Mouse (Mus musculus) testis, adult 2 months (tissue): Measurements from ENCODE around the gene Atf6. TPM values are rescaled to one million over a fixed set of nuclear protein-coding genes. Genes with fewer than 3 reads are reported as not detected.

Source experiments
- H3K27ac ChIP-seq: fragments of 200-500 bp; 2 replicates; pipeline ENCODE4 v1.5.1; 2012; ENCODE audit warnings: low read depth, low read length; ENCODE audit not compliant: control insufficient read depth, insufficient read depth
- H3K27me3 ChIP-seq: fragments of 200-500 bp; 2 replicates; pipeline ENCODE4 v1.6.1; 2012; ENCODE audit warnings: mild to moderate bottlenecking, low read length, moderate library complexity; ENCODE audit not compliant: control insufficient read depth, insufficient read depth
- H3K36me3 ChIP-seq: fragments of 200-500 bp; 2 replicates; pipeline ENCODE4 v1.6.1; 2012; ENCODE audit warnings: mild to moderate bottlenecking, low read length; ENCODE audit not compliant: control insufficient read depth, insufficient read depth
- H3K4me1 ChIP-seq: fragments of 200-500 bp; 2 replicates; pipeline ENCODE4 v1.6.1; 2012; ENCODE audit warnings: low read length; ENCODE audit not compliant: control insufficient read depth, insufficient read depth
- H3K4me3 ChIP-seq: fragments of 200-500 bp; 2 replicates; pipeline ENCODE4 v1.5.1; 2012; ENCODE audit warnings: low read depth, mild to moderate bottlenecking, low read length, moderate library complexity, mixed read lengths; ENCODE audit not compliant: control insufficient read depth
- CTCF ChIP-seq: fragments of 200-500 bp; IDR thresholded peaks from 2 replicates; pipeline ENCODE4 v1.5.1; 2012; ENCODE audit warnings: low read depth, mild to moderate bottlenecking, inconsistent platforms, low read length, moderate library complexity; ENCODE audit not compliant: control insufficient read depth, insufficient read depth, insufficient replicate concordance
- POLR2A ChIP-seq: fragments of 200-500 bp; IDR thresholded peaks from 2 replicates; pipeline ENCODE4 v1.6.1; 2012; ENCODE audit warnings: low read depth, mild to moderate bottlenecking, inconsistent platforms, low read length, moderate library complexity; ENCODE audit not compliant: control insufficient read depth
- polyA plus RNA-seq: library from polyadenylated mRNA; depleted of rRNA; stranded (reverse); fragments of >200 nt; gene quantifications from 2 replicates; pipeline ENCODE4 v1.2.3, GENCODE M21; 2012

Atf6 gene
- polyA plus RNA-seq, 1 experiment: 6.3 TPM

DNA sequence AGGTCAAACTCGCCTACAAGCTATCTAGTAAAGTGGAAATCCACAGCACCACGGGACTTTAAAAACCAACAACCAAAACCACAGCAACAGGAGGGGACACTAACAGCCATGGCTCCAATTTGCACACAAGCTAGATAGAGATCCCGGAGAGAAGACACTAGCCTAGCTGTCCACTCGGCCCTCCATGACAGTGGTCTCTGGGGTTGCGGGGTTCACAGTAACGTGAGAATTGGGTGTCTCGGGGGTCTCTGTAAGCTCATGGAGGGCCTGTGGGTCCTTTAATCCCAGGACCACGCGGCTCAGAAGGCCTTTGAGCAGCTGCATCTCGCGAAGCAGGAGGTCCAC lies 39.5 kb upstream of the Atf6 start:
- no peak overlapping the region; the same call in 1 of the 2 replicates for H3K4me3 ChIP-seq
- H3K36me3 ChIP-seq: no peaks in the 10 kb centered on the region
- peaks cover 14% of the 10 kb centered on the region for H3K4me1 ChIP-seq
- no peaks in the 10 kb centered on the region; the same call in 1 of the 2 replicates for H3K27me3 ChIP-seq
- no peak overlapping the region for H3K27ac ChIP-seq
- TF ChIP-seq POLR2A: no peak
- no peak for TF ChIP-seq CTCF

DNA sequence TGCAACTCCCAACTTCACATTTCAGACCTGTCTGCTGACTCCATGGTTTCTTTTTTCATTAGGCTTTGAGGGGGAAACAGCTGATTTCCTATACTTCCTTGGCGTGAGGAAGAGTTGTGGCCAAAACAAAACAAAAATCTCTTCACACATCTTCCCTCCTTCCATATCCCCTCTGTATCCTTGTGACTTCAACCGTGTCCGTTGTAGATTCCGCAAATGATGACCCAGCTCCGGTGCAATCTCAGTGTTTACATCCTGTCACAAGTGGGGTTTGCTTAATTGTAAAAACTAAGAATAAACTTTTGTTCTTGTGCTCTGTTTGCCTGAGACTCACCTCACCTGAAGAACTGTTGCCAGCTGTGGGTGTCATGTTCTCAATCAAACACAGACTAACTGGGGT lies 35.9 kb upstream of the Atf6 start:
- Histone ChIP-seq H3K36me3 (no peaks in the 10 kb centered on the region), H3K27ac (no peak overlapping the region), H3K27me3 (no peaks in the 10 kb centered on the region; the same call in 1 of the 2 replicates), H3K4me3 (no peak overlapping the region), H3K4me1 (peaks cover 12% of the 10 kb centered on the region)
- no peak for TF ChIP-seq POLR2A
- no peak for TF ChIP-seq CTCF

DNA sequence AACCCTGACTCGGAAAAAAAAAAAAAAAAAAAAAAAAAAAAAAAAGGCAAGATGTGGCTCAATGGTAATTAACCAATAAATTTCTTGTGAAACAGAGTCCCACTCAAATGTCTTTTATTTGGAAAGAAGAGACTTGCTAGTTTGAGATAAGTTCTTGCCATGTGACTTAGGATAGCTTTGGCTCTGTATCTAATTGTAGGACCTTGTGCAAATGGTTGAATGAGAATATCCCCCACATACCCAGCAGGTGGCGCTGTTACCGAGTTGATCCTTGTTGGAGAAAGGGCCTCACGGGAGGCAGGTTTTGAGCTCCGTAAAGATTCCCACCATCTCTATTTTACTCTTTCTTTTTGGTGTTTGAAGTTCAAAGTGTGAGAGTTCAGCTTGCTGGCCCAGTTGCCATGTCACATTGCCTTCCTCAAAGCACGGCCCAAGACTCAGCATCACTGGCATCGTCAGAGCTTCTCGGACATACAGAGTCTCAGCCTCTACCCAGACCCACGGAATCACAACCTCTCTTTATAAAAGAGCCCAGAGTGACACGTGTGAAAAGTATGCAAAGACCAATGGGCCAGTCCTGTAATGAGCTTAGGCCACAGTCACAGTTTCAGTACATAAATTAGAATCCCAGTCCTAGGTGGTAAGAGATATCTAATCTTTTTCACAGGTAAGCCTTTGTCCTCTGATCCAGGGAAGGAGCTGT lies 34.1 kb upstream of the Atf6 start:
- H3K27ac ChIP-seq: no peak overlapping the region
- TF ChIP-seq CTCF (peak; percentile 84; the same call in 1 of the 2 replicates), POLR2A (no peak)
- H3K4me3 ChIP-seq: peak overlapping the region; percentile 43; the same call in 1 of the 2 replicates
- no peaks in the 10 kb centered on the region for H3K27me3 ChIP-seq
- no peaks in the 10 kb centered on the region for H3K36me3 ChIP-seq
- peaks cover 3% of the 10 kb centered on the region for H3K4me1 ChIP-seq

DNA sequence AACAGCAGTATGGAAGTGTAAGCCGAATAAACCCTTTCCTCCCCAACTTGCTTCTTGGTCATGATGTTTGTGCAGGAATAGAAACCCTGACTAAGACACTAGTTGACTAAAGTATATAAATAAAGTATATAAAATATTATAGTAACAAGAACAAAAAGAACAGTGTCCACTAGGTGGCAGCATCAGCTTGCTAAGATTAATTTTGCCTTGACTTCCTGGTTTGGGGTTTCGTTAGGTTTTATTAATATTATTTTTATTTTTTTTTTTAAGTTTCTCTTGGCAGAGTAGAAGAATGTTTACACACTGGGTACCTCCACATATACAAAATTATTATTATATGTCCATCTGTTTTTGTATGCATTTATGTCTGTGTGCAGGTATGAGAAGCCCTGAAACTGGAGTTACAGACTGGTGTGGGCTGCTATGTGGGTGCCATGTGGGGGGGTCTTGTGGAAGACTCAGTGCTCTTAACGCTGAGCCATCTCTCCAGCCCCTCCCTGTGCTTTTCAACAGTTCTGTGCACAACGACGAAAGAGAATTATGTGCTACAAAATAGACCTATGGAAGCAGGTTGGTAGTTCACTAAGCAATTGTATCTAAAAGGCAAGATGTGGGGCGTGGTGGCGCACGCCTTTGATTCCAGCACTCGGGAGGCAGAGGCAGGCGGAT lies 33.4 kb upstream of the Atf6 start:
- no peak for TF ChIP-seq CTCF
- Histone ChIP-seq H3K36me3 (no peaks in the 10 kb centered on the region), H3K27ac (no peak overlapping the region), H3K4me1 (peaks cover 3% of the 10 kb centered on the region), H3K27me3 (no peaks in the 10 kb centered on the region), H3K4me3 (no peak overlapping the region; the same call in 1 of the 2 replicates)

DNA sequence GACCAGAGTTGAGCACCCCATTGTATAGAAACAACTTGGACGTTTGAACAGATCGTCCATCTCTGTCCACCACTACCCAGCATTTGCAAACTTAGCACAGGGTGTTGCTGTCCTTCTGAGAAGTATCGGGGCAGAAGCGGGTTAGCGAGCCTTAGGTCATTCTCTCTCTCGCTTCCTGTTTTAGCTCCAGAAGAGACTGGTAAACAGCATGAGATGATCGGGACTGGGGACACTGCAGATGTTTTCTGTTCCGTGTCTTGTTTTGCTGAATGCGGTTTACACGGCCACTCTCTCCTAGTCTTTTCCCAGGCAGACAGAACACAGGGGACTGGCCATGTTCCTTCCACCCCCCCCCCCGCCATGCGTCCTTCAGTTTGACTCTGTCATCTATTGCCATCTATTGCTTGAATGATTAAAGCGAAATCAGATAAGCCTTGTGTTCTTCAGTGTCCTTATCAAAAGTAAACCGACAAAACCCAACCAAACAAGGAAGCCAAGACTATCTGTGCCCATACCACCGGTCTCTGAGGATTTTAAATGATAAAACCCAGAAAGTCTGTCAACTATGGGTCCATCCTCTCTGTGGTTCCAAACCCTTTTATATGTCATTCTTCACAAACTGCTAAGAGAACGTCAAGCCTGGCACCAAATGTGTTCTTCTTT lies 31.0 kb upstream of the Atf6 start:
- H3K27me3 ChIP-seq: no peaks in the 10 kb centered on the region
- peaks cover 3% of the 10 kb centered on the region for H3K4me1 ChIP-seq
- H3K36me3 ChIP-seq: no peaks in the 10 kb centered on the region
- H3K4me3 ChIP-seq: peak overlapping the region; percentile 52
- no peak for TF ChIP-seq CTCF
- TF ChIP-seq POLR2A: no peak
- no peak overlapping the region for H3K27ac ChIP-seq

DNA sequence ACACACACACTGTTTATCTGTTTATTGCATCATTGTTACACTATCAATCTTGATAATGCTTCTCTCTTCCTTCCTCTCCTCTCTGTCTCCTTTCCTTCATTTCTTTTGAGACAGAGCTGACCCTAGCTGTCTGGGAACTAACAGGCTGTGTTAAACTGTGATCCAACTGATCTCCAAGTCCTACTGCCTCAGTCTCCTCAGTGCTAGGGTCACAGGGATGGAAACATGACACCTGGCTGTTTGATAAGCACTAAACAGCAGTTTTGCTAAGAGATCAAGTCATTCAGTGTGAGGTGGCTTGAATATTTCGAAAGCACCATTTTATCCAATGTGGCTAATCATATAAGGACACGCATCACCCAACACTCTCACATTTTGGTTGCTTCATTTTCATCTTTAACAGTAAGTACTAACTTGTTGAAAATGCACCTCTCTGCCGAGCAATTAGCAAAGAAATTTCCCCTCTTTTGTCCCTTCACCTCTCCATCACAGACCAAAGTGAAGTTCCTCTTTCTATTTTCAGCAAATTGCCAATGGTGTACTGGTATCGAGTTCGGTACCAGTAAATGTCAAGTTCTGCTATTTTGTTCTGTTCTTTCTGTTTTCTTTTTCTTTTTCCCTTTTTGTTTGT lies 29.2 kb upstream of the Atf6 start:
- H3K36me3 ChIP-seq: no peaks in the 10 kb centered on the region
- TF ChIP-seq POLR2A (no peak), CTCF (no peak)
- no peak overlapping the region for H3K27ac ChIP-seq

More for the DNA sequence above, 29.2 kb upstream of the Atf6 start:
- Histone ChIP-seq H3K27me3 (no peaks in the 10 kb centered on the region), H3K4me1 (peaks cover 3% of the 10 kb centered on the region), H3K4me3 (no peak overlapping the region)
